Mouse (Mus musculus) yolk sac, embryonic 10.5 days (tissue): ENCODE measurements at regions not wholly inside any gene's neighbourhood (a gene's known extent, or its start where the extent isn't known, plus 50 kb on each side); places are given as distances from the start of the nearest gene placed in this dataset.
"Not testable (repeated sequence)": the region's sequence is repeated elsewhere in the genome, so short reads cannot be mapped to it uniquely, and the experiment has no call there.

Experiments
- DNase-seq: peaks from one replicate; pipeline ENCODE4 v3.0.0-alpha.2; 2017; ENCODE audit warnings: low spot score

- no peak for DNase-seq
Observed at GRCm38 (mm10) chr6:31132396-31133190, 173.7 kb upstream of the Klf14 start.

GRCm38 (mm10) chr6:31133896-31134735, 175.2 kb upstream of the Klf14 start:
- DNase-seq = no peak

GRCm38 (mm10) chr6:31134736-31135077, 175.8 kb upstream of the Klf14 start:
- no peak for DNase-seq

GRCm38 (mm10) chr6:31135580-31135979, 176.7 kb upstream of the Klf14 start:
- DNase-seq = no peak

GRCm38 (mm10) chr6:31136895-31137294, 178.0 kb upstream of the Klf14 start:
- DNase-seq = peak; percentile 28

GRCm38 (mm10) chr6:31137351-31137750, 178.5 kb upstream of the Klf14 start:
- DNase-seq = no peak

GRCm38 (mm10) chr6:31140000-31140399, 181.1 kb upstream of the Klf14 start:
- DNase-seq = no peak

- DNase-seq = no peak
Observed at GRCm38 (mm10) chr6:31140593-31140992, 181.7 kb upstream of the Klf14 start.

- no peak for DNase-seq
Observed at GRCm38 (mm10) chr6:31141486-31141885, 182.6 kb upstream of the Klf14 start.

- DNase-seq = not testable (repeated sequence)
Observed at GRCm38 (mm10) chr6:31142479-31143007, 183.7 kb upstream of the Klf14 start.

- DNase-seq = peak; percentile 44
Observed at GRCm38 (mm10) chr6:31145687-31146086, 186.8 kb upstream of the Klf14 start.

GRCm38 (mm10) chr6:31146779-31147178, 187.9 kb upstream of the Klf14 start:
- no peak for DNase-seq

GRCm38 (mm10) chr6:31147682-31148081, 188.8 kb upstream of the Klf14 start:
- DNase-seq = no peak

- DNase-seq = no peak
Observed at GRCm38 (mm10) chr6:31148311-31148856, 189.5 kb upstream of the Klf14 start.

- DNase-seq = no peak
Observed at GRCm38 (mm10) chr6:31149164-31149563, 190.3 kb upstream of the Klf14 start.

- DNase-seq = no peak
Observed at GRCm38 (mm10) chr6:31150416-31150815, 191.5 kb upstream of the Klf14 start.

GRCm38 (mm10) chr6:31155857-31156256, 197.0 kb upstream of the Klf14 start:
- peak; percentile 25 for DNase-seq

GRCm38 (mm10) chr6:31156999-31157398, 198.1 kb upstream of the Klf14 start:
- DNase-seq = no peak

- DNase-seq = no peak
Observed at GRCm38 (mm10) chr6:31157429-31157828, 198.6 kb upstream of the Klf14 start.

- DNase-seq = no peak
Observed at GRCm38 (mm10) chr6:31158648-31159047, 199.8 kb upstream of the Klf14 start.

GRCm38 (mm10) chr6:31159240-31159639, 200.4 kb upstream of the Klf14 start:
- DNase-seq = no peak

- DNase-seq = no peak
Observed at GRCm38 (mm10) chr6:31159935-31160670, 201.2 kb upstream of the Klf14 start.
